Mouse (Mus musculus) intestine, embryonic 14.5 days (tissue): ENCODE measurements around the gene Btg1. TPM values are rescaled to one million over a fixed set of nuclear protein-coding genes. Genes with fewer than 3 reads are reported as not detected.

Experiments used
- ATAC-seq: fragments of 200-750 bp; cut with Nextera tagmentation; replicated peaks from 2 replicates; pipeline ENCODE4 v1.8.0; 2017; ENCODE audit warnings: low read depth, moderate number of reproducible peaks, moderate TSS enrichment, moderate library complexity; ENCODE audit not compliant: low FRiP score, low TSS enrichment
- DNase-seq: peaks from one replicate; pipeline ENCODE4 v3.0.0-alpha.2; 2018; ENCODE audit warnings: low spot score
- H3K27ac ChIP-seq: fragments of 300-500 bp; sonication (generic); 2 replicates; pipeline ENCODE4 v1.5.1; 2014; ENCODE audit warnings: low read depth, mild to moderate bottlenecking, control low read depth
- H3K27me3 ChIP-seq: fragments of 300-500 bp; sonication (generic); replicated peaks from 2 replicates; pipeline ENCODE4 v1.6.1; 2014; ENCODE audit warnings: low read length, control low read depth; ENCODE audit not compliant: control insufficient read depth, insufficient read depth
- H3K36me3 ChIP-seq: fragments of 300-500 bp; sonication (generic); 2 replicates; pipeline ENCODE4 v1.6.1; 2014; ENCODE audit warnings: low read length, control low read depth; ENCODE audit not compliant: control insufficient read depth, insufficient read depth
- H3K4me1 ChIP-seq: fragments of 300-500 bp; sonication (generic); replicated peaks from 2 replicates; pipeline ENCODE4 v1.6.1; 2014; ENCODE audit warnings: low read length, control low read depth, mixed read lengths; ENCODE audit not compliant: control insufficient read depth, insufficient read depth
- H3K4me2 ChIP-seq: fragments of 300-500 bp; sonication (generic); 2 replicates; pipeline ENCODE4 v1.6.1; 2014; ENCODE audit warnings: low read length
- H3K4me3 ChIP-seq: fragments of 300-500 bp; sonication (generic); 2 replicates; pipeline ENCODE4 v1.5.1; 2014; ENCODE audit warnings: low read depth, low read length, control low read depth, mixed read lengths
- H3K9ac ChIP-seq: fragments of 300-500 bp; sonication (generic); 2 replicates; pipeline ENCODE4 v1.6.1; 2014; ENCODE audit warnings: mild to moderate bottlenecking, low read length
- H3K9me3 ChIP-seq: fragments of 300-500 bp; sonication (generic); 2 replicates; pipeline ENCODE4 v1.6.1; 2016; ENCODE audit warnings: low read length, control low read depth; ENCODE audit not compliant: control insufficient read depth
- WGBS: fragments of 180-500 bp; shearing (Covaris S2); extraction: QIAGEN DNeasy Blood & Tissue Kit; methylation state at CpG from one replicate; pipeline ENCODE4 v1.1.7; 2014; 5-methylcytosine and 5-hydroxymethylcytosine counted together
- polyA plus RNA-seq: library from polyadenylated mRNA; unstranded; fragments of >200 nt; fragmentation: Nextera tagmentation; extraction: Ambion mirVana; gene quantifications from 2 replicates; pipeline ENCODE4 v1.2.1, GENCODE M21; 2014

Gene Btg1
- polyA plus RNA-seq, 1 experiment from 2014 or later, result 82.6 TPM

DNA sequence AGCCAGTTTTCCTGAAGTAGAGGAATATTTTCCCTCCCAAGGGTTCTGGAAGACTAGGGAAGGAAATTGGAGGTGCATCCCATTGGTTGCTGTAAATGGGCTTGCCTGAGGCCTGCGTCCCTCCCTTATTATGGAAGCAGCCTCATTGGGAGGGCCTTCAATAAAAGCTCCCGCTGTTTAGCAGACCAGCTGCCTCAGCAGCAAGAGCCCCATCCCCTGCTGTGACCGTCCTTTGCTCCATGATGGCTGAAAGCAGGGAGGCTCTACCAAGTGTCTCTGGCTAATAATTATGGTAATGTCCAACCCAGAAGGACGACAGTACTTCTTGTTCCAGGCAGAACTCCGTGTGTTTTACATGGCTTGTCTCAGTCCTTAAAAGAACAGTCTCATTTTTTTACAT, 42.1 kb downstream of the Btg1 start:
- ATAC-seq, result no peak
- H3K27ac ChIP-seq, result no peak overlapping the region
- no peaks in the 10 kb centered on the region for H3K27me3 ChIP-seq
- no peak overlapping the region for H3K4me2 ChIP-seq
- H3K4me1 ChIP-seq, result 0 out of 2 replicates have a peak, but pooled peaks cover 3% of the 10 kb centered on the region
- no peak overlapping the region for H3K9ac ChIP-seq
- H3K36me3 ChIP-seq, result no peaks in the 10 kb centered on the region
- 23% methylated on average over 5 of the region's 5 CpGs for WGBS
- no peaks in the 10 kb centered on the region for H3K9me3 ChIP-seq
- DNase-seq, result no peak
- no peak overlapping the region for H3K4me3 ChIP-seq

DNA sequence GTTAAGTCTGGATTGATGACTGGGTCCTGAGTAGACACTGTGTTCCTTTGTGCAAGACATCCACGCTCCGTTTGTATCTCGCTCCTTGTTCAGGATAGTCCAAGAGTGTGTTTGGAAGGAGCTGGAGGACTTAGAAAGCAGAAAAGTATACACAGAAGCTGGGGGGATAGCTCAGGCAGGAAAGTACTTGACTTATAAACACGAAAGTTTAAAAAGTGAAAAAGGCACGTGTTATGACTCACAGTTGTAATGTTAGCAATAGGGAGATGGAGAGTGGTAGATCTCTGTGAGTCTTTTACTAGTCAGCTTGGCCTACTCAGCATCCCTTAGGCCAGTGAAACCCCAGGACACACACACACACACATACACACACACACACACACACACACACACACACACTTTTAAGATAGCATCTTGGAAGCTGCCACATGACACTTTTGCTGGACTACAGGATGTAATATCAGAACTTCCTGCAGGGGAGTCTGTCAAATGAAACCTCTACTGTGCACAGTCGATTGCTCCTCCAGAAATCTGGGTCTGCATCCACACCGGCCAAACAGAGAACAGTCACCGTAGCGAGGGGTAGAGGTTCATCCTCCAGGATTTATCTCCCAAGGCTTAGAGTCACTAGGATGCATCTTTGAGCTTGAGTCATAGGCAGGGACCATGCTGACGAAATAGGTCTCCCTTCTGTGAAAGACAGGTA, 43.6 kb downstream of the Btg1 start:
- H3K9me3 ChIP-seq, result no peaks in the 10 kb centered on the region
- no peak overlapping the region for H3K4me3 ChIP-seq
- WGBS, result 75% methylated on average over 10 of the region's 10 CpGs
- DNase-seq (no peak), ATAC-seq (no peak)
- no peaks in the 10 kb centered on the region for H3K36me3 ChIP-seq
- H3K27me3 ChIP-seq, result no peaks in the 10 kb centered on the region
- H3K4me1 ChIP-seq, result 0 out of 2 replicates have a peak, but pooled peaks cover 3% of the 10 kb centered on the region
- no peak overlapping the region for H3K9ac ChIP-seq
- H3K4me2 ChIP-seq, result no peak overlapping the region
- H3K27ac ChIP-seq, result no peak overlapping the region

DNA sequence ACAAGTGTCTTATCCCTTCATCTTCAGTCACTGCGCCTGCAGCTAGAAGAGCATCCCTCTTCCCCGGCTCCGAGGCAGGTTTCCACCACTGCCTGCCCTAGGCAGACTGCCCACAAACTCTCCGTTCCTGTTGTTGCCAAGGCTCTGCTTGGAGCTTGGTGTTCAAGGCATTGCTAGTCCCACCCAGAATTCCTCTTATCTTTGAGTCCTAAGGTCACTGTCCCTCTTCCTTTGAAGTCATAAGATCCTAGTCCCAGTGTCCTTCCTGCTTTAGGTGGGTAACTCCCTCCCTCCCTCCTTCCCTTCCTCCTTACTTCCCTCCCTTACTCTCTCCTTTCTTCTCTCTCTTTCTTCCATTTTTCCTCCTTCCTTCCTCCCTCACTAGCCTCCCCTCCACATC, 46.2 kb downstream of the Btg1 start:
- no peak for ATAC-seq
- WGBS, result 84% methylated on average over 4 of the region's 4 CpGs
- H3K27ac ChIP-seq, result no peak overlapping the region

GRCm38 (mm10) chr10:96663739-96664430, 47.1 kb downstream of the Btg1 start:
- no peaks in the 10 kb centered on the region for H3K27me3 ChIP-seq
- no peak for DNase-seq
- H3K4me1 ChIP-seq, result 0 out of 2 replicates have a peak, but pooled peaks cover 3% of the 10 kb centered on the region
- no peaks in the 10 kb centered on the region for H3K9me3 ChIP-seq
- no peak overlapping the region for H3K27ac ChIP-seq
- no peak overlapping the region for H3K4me2 ChIP-seq
- WGBS, result 92% methylated on average over 9 of the region's 9 CpGs
- no peak overlapping the region for H3K9ac ChIP-seq
- ATAC-seq, result no peak
- H3K36me3 ChIP-seq, result no peaks in the 10 kb centered on the region
- H3K4me3 ChIP-seq, result no peak overlapping the region

More for the DNA sequence above, 46.2 kb downstream of the Btg1 start:
- no peak overlapping the region for H3K4me2 ChIP-seq
- H3K4me3 ChIP-seq, result no peak overlapping the region
- no peaks in the 10 kb centered on the region for H3K36me3 ChIP-seq
- H3K4me1 ChIP-seq, result 0 out of 2 replicates have a peak, but pooled peaks cover 3% of the 10 kb centered on the region
- no peaks in the 10 kb centered on the region for H3K9me3 ChIP-seq
- DNase-seq, result no peak
- H3K9ac ChIP-seq, result no peak overlapping the region
- no peaks in the 10 kb centered on the region for H3K27me3 ChIP-seq
